Mouse (Mus musculus) frontal cortex, postnatal 14 days (tissue): ENCODE measurements around the gene Il13.

Source experiments
- DNase-seq, 2 experiments: peaks; one replicate each; pipeline ENCODE4 v3.0.0; 2022; ENCODE audit warnings: low spot score in 2 of 2

Il13 gene

GRCm38 (mm10) chr11:53632122-53632733 is 2.3 kb downstream of the Il13 start:
- no peak for DNase-seq

GRCm38 (mm10) chr11:53627859-53628258 is 6.6 kb downstream of the Il13 start:
- DNase-seq: peak in 1 of 2 experiments; percentile 75

- DNase-seq: no peak
These were observed 7.6 kb downstream of the Il13 start for GRCm38 (mm10) chr11:53626802-53627373.

- no peak for DNase-seq
These were observed 10.4 kb downstream of the Il13 start for GRCm38 (mm10) chr11:53624124-53624523.

- DNase-seq: no peak
These were observed 10.9 kb downstream of the Il13 start for GRCm38 (mm10) chr11:53623573-53623972.

- no peak for DNase-seq
These were observed 12.1 kb downstream of the Il13 start for GRCm38 (mm10) chr11:53622440-53622806.

DNA sequence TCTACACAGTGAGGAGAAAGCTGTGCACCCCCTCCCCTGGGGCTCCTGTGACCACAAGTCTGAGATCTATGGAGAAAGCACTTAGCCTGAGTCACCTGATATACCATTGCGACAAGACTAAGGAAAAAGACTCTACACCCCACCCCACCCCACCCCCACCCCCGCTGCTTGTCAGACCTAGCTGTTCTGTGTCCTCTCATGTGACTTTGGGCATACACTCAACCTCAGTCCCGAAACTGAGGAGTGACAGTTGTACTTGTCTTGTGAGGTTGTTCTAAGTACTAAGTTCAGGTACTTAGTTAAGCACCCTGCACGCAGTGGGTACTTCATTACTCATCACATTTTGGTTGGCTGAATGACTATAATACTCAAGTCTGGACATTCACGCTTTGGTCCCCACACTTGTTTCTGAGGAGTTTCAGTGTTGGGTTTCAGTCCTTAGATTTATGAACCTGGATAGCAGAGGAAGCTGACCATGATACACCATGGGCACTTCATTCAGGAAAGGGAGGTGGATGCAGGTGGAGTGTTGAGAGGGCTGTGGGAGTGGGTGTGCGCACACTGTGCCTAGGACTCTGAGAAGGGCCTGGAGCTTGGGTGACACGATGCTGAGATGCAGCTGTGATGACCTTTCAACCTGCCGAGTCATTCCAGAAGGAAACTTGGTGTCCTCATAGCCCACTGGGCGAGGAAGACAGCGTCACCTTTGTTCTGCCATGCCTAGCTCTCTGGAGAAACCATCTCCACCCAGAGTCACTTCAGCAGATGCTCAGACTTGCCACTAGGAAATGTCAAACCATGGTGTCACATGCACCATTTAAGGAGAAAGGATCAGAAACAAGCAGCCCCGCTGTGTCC is 12.7 kb downstream of the Il13 start:
- DNase-seq: no peak

DNA sequence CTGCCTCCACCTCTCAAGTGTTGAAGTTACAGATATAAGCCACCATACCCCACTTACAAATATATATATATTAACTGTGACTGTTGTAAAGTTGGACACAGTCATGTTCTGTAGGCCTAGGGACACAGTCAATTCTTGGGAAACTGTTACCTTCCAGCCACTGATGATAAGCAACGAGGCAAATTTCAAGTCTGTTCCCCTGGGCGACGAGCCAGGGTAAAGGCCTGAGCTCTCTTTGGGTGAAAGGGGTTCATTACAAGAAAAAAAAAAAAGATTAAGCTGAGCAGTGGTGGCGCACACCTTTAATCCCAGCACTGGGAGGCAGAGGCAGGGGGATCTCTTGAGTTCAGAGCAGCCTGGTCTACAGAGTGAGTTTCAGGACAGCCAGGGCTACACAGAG is 14.4 kb downstream of the Il13 start:
- no peak for DNase-seq

- no peak for DNase-seq
These were observed 15.1 kb downstream of the Il13 start for GRCm38 (mm10) chr11:53619428-53619827.

DNA sequence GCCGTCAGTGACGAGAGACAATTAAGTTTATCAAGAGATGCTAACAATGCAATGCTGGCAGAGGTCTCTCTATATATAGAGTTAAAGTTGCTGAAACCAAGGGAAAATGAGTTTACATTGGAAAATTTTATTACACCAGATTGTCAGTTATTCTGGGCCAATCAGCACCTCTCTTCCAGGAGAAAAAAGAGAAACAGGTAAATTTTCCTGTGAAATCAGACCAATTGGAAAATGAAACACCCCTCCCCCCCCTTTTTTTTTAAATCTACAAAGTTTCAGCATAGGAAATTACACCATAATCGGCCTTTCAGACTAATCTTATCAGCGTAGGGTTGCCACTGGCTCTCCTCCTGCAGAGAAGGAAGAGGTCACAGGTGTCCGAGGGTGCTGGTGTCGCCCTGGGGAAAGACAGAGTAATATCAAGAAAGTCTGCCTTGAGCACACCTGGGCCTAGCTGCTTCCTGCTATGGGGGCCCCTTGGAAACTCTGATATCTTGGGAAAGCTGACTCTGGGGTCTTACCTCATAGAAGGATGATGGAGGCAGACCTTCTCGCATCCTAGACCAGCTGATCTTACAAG is 15.8 kb downstream of the Il13 start, which contains the start of gene Il4:
Gene Il4, minus strand, starts transcription at position 51 of the 580 bp plus-strand sequence.
- no peak for DNase-seq

- DNase-seq: no peak
These were observed 16.9 kb downstream of the Il13 start for GRCm38 (mm10) chr11:53617562-53618109.

- DNase-seq: no peak
These were observed 17.5 kb downstream of the Il13 start for GRCm38 (mm10) chr11:53616748-53617558.

DNA sequence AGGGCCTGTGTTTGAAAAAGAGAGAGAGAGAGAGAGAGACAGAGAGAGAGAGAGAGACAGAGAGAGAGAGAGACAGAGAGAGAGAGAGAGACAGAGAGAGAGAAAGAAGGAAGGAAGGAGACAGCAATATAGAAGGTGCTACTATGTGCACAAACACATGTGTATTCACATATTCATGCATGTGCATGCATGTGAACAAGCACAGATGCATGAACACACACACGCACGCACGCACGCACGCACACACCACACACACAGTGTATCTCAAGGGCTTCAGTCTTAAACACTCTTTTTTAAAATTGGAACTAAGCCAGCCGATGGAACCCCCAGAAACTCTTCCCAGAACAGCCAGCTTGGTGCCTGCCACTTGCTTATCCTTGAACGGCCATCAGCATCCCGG is 18.9 kb downstream of the Il13 start:
- DNase-seq: no peak

DNA sequence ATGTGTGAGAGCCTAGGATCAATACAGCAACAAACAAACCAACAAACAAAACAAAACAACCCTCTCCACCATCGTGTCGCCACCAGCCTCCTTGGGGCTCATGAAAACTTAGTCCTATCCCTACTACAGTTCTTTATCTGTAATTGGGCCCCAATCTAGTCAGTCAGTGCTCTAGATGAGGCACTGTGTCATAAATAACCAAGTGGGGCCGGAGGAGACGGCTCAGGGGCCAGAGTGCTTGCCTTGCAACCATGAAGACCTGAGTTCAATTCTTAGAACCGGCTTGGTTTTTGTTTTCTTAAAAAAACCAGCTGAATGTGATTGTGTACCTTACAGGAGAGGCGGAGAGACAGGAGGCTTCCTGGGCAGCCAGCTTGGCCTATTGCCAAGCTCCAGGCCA is 19.3 kb downstream of the Il13 start:
- no peak for DNase-seq

GRCm38 (mm10) chr11:53609672-53610071 is 24.8 kb downstream of the Il13 start:
- DNase-seq: no peak

DNA sequence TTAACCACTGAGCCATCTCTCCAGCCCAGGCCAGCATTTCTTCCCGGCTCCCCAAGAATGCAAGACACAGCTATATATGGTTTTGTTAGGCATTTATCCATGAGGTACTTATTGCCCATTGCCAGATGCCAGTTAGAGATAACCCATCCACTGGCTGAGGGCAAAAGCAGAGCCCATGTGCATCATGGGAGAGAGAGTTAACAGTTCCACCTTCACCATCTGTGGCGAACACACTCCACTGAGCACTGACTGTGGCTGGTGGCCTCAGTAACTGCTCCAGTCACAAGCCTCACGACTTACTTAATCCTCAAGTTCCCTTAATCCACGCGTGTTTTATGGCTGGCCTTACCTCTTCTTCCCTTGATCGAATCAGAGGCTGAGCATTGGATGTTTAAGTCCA is 25.3 kb downstream of the Il13 start:
- DNase-seq: no peak

DNA sequence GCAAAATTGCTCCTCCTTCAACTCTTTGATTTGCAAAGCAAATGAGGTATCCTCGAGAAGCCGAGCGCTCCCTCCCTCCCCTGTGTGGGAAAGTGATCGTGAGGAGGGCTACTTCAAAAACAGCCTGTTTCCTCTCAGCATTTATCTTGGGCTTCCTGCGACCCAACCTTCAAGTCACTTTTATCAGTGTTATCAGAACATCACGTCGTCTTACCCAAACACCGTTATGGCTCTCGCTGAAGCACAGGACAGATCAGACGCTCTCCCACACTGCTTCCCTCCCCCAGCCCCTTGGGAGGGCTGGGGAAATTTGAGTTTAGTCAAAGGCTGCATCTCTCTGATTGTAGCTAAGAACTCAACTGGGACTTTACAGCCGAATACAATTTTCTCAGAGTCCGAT is 28.9 kb downstream of the Il13 start:
- no peak for DNase-seq

DNA sequence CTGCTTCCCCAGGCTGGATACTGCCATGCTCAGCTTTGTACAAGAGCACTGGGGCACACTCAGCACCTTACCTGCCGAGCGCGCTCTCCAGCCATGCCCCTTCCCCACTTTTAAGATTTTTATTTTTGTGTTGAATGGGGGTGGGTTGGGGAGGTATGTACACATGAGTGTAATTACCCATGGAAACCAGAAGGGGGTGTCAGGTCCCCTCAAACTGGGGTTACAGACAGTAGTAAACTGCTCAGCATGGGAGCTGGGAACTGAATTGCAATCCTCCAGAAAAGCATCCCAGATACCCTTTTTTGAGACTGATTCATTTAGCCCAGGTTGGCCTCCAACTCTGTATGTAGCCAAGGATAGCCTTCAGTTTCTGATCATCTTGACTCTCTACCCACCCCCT is 29.5 kb downstream of the Il13 start:
- DNase-seq: no peak

GRCm38 (mm10) chr11:53591116-53591515 is 43.4 kb downstream of the Il13 start:
- no peak for DNase-seq

DNA sequence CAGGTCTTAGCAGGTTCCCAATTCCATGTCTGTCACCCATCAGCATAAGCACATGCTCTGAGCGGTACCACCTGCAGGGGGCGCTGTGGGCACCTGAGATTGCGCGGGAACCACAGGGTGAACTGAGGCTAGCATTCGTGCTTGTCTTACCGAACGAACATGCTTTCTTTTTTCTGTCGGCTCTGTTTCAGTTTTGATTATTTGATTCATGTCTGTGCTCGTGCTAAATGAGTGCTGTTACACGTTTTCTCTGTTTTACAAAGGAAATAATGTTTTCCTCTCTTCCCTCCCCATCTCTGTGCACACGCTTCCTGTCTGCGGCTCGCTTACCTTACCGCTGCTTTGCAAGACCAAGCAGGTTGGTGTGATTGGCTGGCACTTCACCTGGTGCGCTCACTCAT is 44.1 kb downstream of the Il13 start:
- peak in 1 of 2 experiments; percentile 15 for DNase-seq

DNA sequence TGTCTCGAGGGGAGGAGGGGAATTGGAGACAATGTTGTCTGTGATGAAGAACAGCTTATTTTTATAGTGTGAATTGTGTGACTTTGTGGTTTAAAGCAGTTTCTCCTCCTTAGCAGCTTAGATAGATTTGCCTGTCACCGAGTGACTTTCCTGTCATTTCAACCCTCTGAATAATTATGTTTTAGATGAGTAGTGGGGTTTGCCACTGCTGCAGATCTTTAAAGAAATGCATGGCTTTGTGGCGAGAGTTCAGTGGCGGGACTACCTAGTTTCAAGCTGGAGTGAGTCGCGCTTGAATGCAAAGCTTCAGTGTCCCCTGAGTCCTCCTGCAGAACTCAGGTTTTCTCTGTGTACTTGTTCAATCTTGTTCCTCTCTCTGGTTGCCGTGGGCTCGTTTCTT is 46.2 kb downstream of the Il13 start:
- no peak for DNase-seq
